Mouse (Mus musculus): ENCODE results near the gene Hmga2. TPM values are rescaled to one million over a fixed set of nuclear protein-coding genes. Genes with fewer than 3 reads are reported as not detected.
"Not testable (repeated sequence)": the region's sequence is repeated elsewhere in the genome, so short reads cannot be mapped to it uniquely, and the experiment has no call there.

Gene Hmga2
- polyA plus RNA-seq, 1 experiment from 2014 or later: 115 TPM

- H3K9me3 ChIP-seq: not testable (repeated sequence)
- 78% methylated on average over 2 of the region's 2 CpGs for WGBS
- 0 out of 2 replicates have a peak overlapping the region, but pooled peaks have one; percentile 30 for H3K27ac ChIP-seq
These were observed 136.4 kb downstream of the Hmga2 start for GRCm38 (mm10) chr10:120339906-120340305.

GRCm38 (mm10) chr10:120339324-120339723 lies 136.9 kb downstream of the Hmga2 start:
- WGBS: 52% methylated on average over 4 of the region's 4 CpGs
- H3K36me3 ChIP-seq (replicated peaks): no peaks in the 10 kb centered on the region
- DNase-seq (ENCODE audit: extremely low spot score, low spot score): no peak
- H3K27ac ChIP-seq: peak overlapping the region; percentile 56
- H3K4me3 ChIP-seq: no peak overlapping the region
- peaks cover 40% of the 10 kb centered on the region for H3K27me3 ChIP-seq (ENCODE audit: poor library complexity, severe bottlenecking)
- peaks cover 9% of the 10 kb centered on the region; the same call in 1 of the 2 replicates for H3K9me3 ChIP-seq
- peaks cover 32% of the 10 kb centered on the region for H3K4me1 ChIP-seq

More at GRCm38 (mm10) chr10:120339906-120340305, 136.4 kb downstream of the Hmga2 start:
- H3K36me3 ChIP-seq (replicated peaks); H3K4me3 ChIP-seq; DNase-seq (ENCODE audit: extremely low spot score, low spot score): not testable (repeated sequence)
- Histone ChIP-seq H3K4me1 (peaks cover 38% of the 10 kb centered on the region), H3K27me3 (ENCODE audit: poor library complexity, severe bottlenecking) (peaks cover 40% of the 10 kb centered on the region)

GRCm38 (mm10) chr10:120338841-120339240 lies 137.4 kb downstream of the Hmga2 start:
- H3K27ac ChIP-seq: peak overlapping the region; percentile 12; the same call in 1 of the 2 replicates
- DNase-seq (ENCODE audit: extremely low spot score, low spot score): no peak
- peaks cover 9% of the 10 kb centered on the region; the same call in 1 of the 2 replicates for H3K9me3 ChIP-seq
- H3K4me1 ChIP-seq: peaks cover 27% of the 10 kb centered on the region
- H3K27me3 ChIP-seq (ENCODE audit: poor library complexity, severe bottlenecking): peaks cover 38% of the 10 kb centered on the region
- WGBS: 64% methylated on average over 5 of the region's 5 CpGs
- H3K4me3 ChIP-seq: no peak overlapping the region
- no peaks in the 10 kb centered on the region for H3K36me3 ChIP-seq (replicated peaks)

DNA sequence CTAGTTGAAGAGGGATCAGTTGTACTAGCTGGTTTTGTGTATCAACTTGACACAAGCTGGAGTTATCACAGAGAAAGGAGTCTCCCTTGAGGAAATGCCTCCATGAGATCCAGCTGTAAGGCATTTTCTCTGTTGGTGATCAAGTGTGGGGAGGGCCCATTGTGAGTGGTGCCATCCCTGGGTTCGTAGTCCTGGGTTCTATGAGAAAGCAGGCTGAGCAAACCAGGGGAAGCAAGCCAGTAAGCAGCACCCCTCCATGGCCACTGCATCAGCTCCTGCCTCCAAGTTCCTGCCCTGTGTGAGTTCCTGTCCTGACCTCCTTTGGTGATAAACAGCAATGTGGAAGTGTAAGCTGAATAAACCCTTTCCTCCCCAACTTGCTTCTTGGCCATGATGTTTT lies 137.8 kb downstream of the Hmga2 start:
- not testable (repeated sequence) for H3K36me3 ChIP-seq (replicated peaks); H3K9me3 ChIP-seq; H3K27ac ChIP-seq; H3K4me3 ChIP-seq; DNase-seq (ENCODE audit: extremely low spot score, low spot score)
- 89% methylated on average over 1 of the region's 1 CpGs for WGBS
- Histone ChIP-seq H3K27me3 (ENCODE audit: poor library complexity, severe bottlenecking) (peaks cover 33% of the 10 kb centered on the region), H3K4me1 (peaks cover 26% of the 10 kb centered on the region)

DNA sequence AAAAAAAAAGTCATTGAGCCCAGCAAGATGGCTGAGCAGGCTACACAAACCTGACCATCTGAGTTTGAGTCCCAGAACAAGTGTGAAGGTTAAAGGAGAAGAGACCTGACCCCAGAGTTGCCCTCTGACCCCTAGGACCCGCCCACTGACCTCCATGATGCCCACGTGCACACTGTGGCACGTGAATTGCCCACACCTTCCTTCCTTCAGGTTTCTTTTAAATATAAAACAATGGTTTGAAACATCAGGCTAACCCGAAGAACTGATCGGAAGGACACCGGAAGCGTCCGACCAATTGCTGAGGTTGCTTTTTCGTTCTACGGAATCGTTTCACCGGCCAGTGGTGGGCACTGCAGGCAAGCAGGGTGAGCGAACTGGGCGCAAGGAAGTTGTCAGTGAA lies 148.3 kb downstream of the Hmga2 start:
- Histone ChIP-seq H3K4me3 (no peak overlapping the region), H3K27ac (no peak overlapping the region), H3K9me3 (no peaks in the 10 kb centered on the region), H3K4me1 (0 out of 2 replicates have a peak, but pooled peaks cover 3% of the 10 kb centered on the region), H3K36me3 (replicated peaks) (no peaks in the 10 kb centered on the region), H3K27me3 (ENCODE audit: poor library complexity, severe bottlenecking) (no peaks in the 10 kb centered on the region)
- DNase-seq (ENCODE audit: extremely low spot score, low spot score): no peak
- 94% methylated on average over 14 of the region's 14 CpGs for WGBS

DNA sequence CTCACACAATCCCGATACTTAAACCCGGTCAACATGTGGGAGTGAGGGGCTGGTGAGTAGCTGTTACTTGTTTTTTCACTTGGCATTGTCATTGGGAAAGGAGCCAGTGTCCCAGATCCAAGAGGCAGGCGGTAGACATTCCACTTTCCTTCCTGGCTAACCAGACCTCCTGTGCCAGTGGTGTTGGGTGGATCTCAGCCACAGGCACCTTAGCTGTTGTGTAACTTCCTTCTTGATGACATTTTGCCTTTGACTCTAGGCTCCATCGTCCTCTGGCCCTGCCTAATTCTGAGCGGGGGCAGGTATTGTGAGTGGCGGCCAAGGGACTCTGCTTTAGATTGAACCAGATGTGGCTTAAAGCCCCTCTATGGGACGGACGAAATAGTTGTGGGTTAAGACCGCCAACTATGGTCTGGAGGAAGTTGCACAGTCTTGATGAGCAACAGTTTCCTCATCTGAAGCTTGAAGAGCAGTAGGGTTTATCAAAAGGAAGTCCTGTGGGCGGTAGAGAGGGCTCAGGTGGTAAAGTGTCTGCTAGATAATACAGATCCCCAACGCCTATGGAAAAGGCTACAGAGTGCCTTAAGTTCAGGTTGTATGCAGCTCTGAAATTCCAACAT lies 152.6 kb downstream of the Hmga2 start:
- 90% methylated on average over 11 of the region's 11 CpGs for WGBS
- H3K9me3 ChIP-seq: peaks cover 4% of the 10 kb centered on the region; the same call in 1 of the 2 replicates
- DNase-seq (ENCODE audit: extremely low spot score, low spot score): no peak
- H3K36me3 ChIP-seq (replicated peaks): no peaks in the 10 kb centered on the region
- H3K4me3 ChIP-seq: no peak overlapping the region
- H3K4me1 ChIP-seq: 0 out of 2 replicates have a peak, but pooled peaks cover 7% of the 10 kb centered on the region
- no peaks in the 10 kb centered on the region for H3K27me3 ChIP-seq (ENCODE audit: poor library complexity, severe bottlenecking)
- no peak overlapping the region for H3K27ac ChIP-seq

- H3K27me3 ChIP-seq (ENCODE audit: poor library complexity, severe bottlenecking): no peaks in the 10 kb centered on the region
These were observed 153.5 kb downstream of the Hmga2 start for GRCm38 (mm10) chr10:120322815-120323214.

DNA sequence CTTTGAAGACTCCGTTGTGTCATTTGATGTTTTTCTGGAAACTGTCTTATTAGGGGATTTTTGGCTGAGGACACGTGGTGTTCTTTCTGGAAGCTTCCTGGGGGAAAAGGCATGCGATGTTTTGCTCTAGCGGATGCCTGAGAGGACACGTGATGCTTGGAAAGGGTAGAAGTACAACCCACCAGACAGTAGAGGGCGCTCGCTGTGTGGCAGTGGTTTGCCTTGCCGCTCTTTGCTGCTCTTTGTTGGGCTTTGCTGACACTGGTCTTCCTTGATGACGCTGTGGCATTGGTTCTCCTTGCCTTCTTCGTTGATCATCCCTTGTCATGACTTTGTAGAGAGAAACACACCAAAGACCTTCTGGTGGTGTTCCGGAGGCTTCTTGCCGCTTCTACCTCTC lies 156.7 kb downstream of the Hmga2 start:
- no peak overlapping the region for H3K27ac ChIP-seq
- 91% methylated on average over 12 of the region's 12 CpGs for WGBS
- H3K4me1 ChIP-seq: 0 out of 2 replicates have a peak, but pooled peaks cover 4% of the 10 kb centered on the region
- peaks cover 4% of the 10 kb centered on the region; the same call in 1 of the 2 replicates for H3K9me3 ChIP-seq
- no peak overlapping the region for H3K4me3 ChIP-seq
- no peak for DNase-seq (ENCODE audit: extremely low spot score, low spot score)
- H3K36me3 ChIP-seq (replicated peaks): no peaks in the 10 kb centered on the region
- no peaks in the 10 kb centered on the region for H3K27me3 ChIP-seq (ENCODE audit: poor library complexity, severe bottlenecking)

More at GRCm38 (mm10) chr10:120322815-120323214, 153.5 kb downstream of the Hmga2 start:
- no peak for DNase-seq (ENCODE audit: extremely low spot score, low spot score)
- 95% methylated on average over 8 of the region's 8 CpGs for WGBS
- Histone ChIP-seq H3K9me3 (peaks cover 4% of the 10 kb centered on the region; the same call in 1 of the 2 replicates), H3K36me3 (replicated peaks) (no peaks in the 10 kb centered on the region), H3K4me3 (no peak overlapping the region), H3K4me1 (0 out of 2 replicates have a peak, but pooled peaks cover 4% of the 10 kb centered on the region), H3K27ac (no peak overlapping the region)

MicroRNAs encoded within 50 kb of the gene (microRNA counts, 519-probe panel; counts per million panel counts)
- 341 counts per million, percentile 65 among the panel's probes with 10 or more counts for microRNA mmu-miR-763

Small RNA genes lying within 50 kb of the gene (microRNA-seq; reads per million reads assigned to microRNA genes)
- not detected for gene Mir763

Other genes with a start within 250 kb of the Hmga2 start
- gene Llph, start 249.4 kb downstream of the Hmga2 start, polyA plus RNA-seq (2016; fragmentation: Nextera tagmentation; extraction: Ambion mirVana): 67.2 and 68.3 TPM in 2 replicates